Mouse (Mus musculus) hindbrain, embryonic 15.5 days (tissue): ENCODE results near the gene As3mt. TPM values are rescaled to one million over a fixed set of nuclear protein-coding genes. Genes with fewer than 3 reads are reported as not detected.
A peak's percentile ranks its signal among the peaks of the same experiment; 100 is the strongest.
"Not testable (repeated sequence)": the region's sequence is repeated elsewhere in the genome, so short reads cannot be mapped to it uniquely, and the experiment has no call there.

Experiments
- ATAC-seq: fragments of 200-750 bp; cut with Nextera tagmentation; 2 replicates; pipeline ENCODE4 v1.8.0; 2017; ENCODE audit warnings: low read depth, moderate number of reproducible peaks, moderate TSS enrichment; ENCODE audit not compliant: low FRiP score
- H3K27ac ChIP-seq: fragments of 300-500 bp; sonication (generic); replicated peaks from 2 replicates; pipeline ENCODE4 v1.5.1; 2015; ENCODE audit warnings: mild to moderate bottlenecking, inconsistent platforms
- H3K27me3 ChIP-seq: fragments of 300-500 bp; sonication (generic); 2 replicates; pipeline ENCODE4 v1.6.1; 2015; ENCODE audit warnings: control low read depth, inconsistent platforms
- H3K36me3 ChIP-seq: fragments of 300-500 bp; sonication (generic); 2 replicates; pipeline ENCODE4 v1.6.1; 2015; ENCODE audit warnings: control low read depth, inconsistent platforms
- H3K4me1 ChIP-seq: fragments of 300-500 bp; sonication (generic); replicated peaks from 2 replicates; pipeline ENCODE4 v1.6.1; 2015; ENCODE audit warnings: control low read depth, inconsistent platforms
- H3K4me2 ChIP-seq: fragments of 300-500 bp; sonication (generic); 2 replicates; pipeline ENCODE4 v1.6.1; 2015; ENCODE audit warnings: moderate library complexity, mild to moderate bottlenecking, inconsistent platforms
- H3K4me3 ChIP-seq: fragments of 300-500 bp; sonication (generic); 2 replicates; pipeline ENCODE4 v1.5.1; 2015; ENCODE audit warnings: mild to moderate bottlenecking, inconsistent platforms
- H3K9ac ChIP-seq: fragments of 300-500 bp; sonication (generic); 2 replicates; pipeline ENCODE4 v1.6.1; 2015; ENCODE audit warnings: inconsistent platforms
- H3K9me3 ChIP-seq: fragments of 300-500 bp; sonication (generic); 2 replicates; pipeline ENCODE4 v1.6.1; 2016; ENCODE audit warnings: control low read depth, inconsistent platforms
- WGBS: fragments of 180-500 bp; shearing (Covaris S2); methylation state at CpG from one replicate; pipeline ENCODE4 v1.1.7; 2015; 5-methylcytosine and 5-hydroxymethylcytosine counted together
- polyA plus RNA-seq: library from polyadenylated mRNA; unstranded; fragments of >200 nt; fragmentation: Nextera tagmentation; extraction: Ambion mirVana; gene quantifications from 2 replicates; pipeline ENCODE4 v1.2.1, GENCODE M21; 2015

As3mt gene
- polyA plus RNA-seq, 1 experiment from 2014 or later: 37.6 TPM

DNA sequence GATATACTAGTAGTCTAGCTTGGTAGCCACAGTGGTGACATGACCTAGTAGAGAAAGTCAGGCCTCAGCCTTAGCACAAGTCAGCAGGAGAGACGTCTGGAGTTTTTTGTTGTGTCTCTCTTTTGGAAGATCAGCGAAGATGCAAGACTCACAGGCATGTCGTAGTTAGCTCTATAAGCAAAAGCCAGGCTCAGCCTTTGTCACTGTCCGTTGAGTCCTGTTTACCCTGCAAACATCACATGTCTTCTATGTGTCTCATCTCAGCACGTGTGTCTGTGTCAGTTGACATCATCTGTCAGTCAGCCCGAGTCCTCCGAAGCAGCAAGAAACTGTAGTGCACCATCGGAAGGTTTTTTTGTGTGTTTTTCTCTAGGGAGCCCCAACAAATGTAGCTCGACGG lies 24.1 kb downstream of the As3mt start:
- 78% methylated on average over 10 of the region's 10 CpGs for WGBS
- H3K27ac ChIP-seq: no peak overlapping the region

DNA sequence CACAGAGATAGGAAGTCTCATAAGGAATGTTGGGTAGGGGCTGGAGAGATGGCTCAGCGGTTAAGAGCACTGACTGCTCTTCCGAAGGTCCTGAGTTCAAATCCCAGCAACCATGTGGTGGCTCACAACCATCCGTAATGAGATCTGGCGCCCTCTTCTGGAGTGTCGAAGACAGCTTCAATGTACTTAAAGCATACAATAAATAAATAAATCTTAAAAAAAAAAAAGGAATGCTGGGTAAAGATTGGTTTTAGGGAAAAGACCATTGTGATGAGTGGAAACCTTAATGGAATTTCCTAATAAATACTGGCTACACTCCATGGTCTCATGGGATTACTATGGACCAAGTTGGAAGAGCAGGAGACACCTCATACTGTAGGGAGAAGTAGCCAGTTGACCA lies 25.4 kb downstream of the As3mt start:
- not testable (repeated sequence) for H3K4me2 ChIP-seq, H3K27me3 ChIP-seq, ATAC-seq, H3K4me3 ChIP-seq, H3K4me1 ChIP-seq, H3K9me3 ChIP-seq, H3K9ac ChIP-seq, H3K27ac ChIP-seq, H3K36me3 ChIP-seq
- WGBS: 90% methylated on average over 5 of the region's 5 CpGs

More for the DNA sequence above, 24.1 kb downstream of the As3mt start:
- Histone ChIP-seq H3K4me1 (0 out of 2 replicates have a peak, but pooled peaks cover 4% of the 10 kb centered on the region), H3K27me3 (no peaks in the 10 kb centered on the region), H3K4me3 (no peak overlapping the region), H3K36me3 (0 out of 2 replicates have a peak, but pooled peaks cover under 1% of the 10 kb centered on the region), H3K4me2 (no peak overlapping the region), H3K9ac (no peak overlapping the region), H3K9me3 (no peaks in the 10 kb centered on the region)
- no peak for ATAC-seq

DNA sequence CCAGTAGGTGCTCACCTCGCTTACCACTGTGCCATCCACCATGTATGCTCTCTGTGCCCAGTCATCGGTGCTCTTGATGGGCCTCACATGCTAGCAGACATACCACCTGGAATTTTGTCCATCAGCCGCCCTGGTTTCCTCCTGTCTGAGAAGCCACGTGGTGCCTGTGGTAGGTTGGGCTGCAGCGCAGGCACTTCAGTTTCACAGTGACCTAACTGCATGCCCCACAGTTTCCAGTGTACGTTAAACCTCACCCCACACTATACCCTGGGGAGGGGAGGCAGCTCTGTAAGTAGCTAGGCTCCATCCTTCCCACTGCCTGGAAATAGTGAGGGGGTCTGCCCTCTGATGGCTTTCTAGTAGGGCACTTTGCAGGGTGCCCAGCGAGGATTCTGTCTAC lies 26.4 kb downstream of the As3mt start:
- H3K4me3 ChIP-seq: no peak overlapping the region
- H3K36me3 ChIP-seq: no peaks in the 10 kb centered on the region
- no peak overlapping the region for H3K27ac ChIP-seq
- WGBS: 91% methylated on average over 7 of the region's 7 CpGs
- no peaks in the 10 kb centered on the region for H3K27me3 ChIP-seq
- no peak overlapping the region for H3K4me2 ChIP-seq
- H3K9me3 ChIP-seq: no peaks in the 10 kb centered on the region
- H3K4me1 ChIP-seq: no peaks in the 10 kb centered on the region
- no peak overlapping the region for H3K9ac ChIP-seq
- no peak for ATAC-seq

DNA sequence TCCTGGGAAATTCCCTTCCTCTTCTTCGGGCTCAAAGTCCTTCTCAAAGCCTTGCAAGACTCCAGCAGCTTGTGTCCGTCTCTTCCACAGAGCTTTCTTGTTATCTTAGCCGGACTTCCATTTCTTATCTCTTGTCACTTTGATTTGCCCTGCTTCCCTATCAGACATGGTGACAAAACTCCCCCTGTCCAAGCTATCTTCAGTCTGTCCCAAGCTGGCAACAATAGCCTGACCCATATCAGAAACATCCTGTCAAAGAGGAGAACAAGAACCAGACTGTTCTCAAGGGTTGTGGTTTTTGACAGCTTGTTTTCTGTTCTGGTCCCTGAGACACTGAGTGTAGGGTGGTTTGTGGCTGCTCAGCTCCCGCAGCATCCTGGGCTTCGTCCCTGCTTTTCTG lies 28.0 kb downstream of the As3mt start:
- Histone ChIP-seq H3K9me3 (no peaks in the 10 kb centered on the region), H3K4me2 (no peak overlapping the region), H3K4me1 (no peaks in the 10 kb centered on the region), H3K27ac (no peak overlapping the region), H3K27me3 (no peaks in the 10 kb centered on the region), H3K36me3 (no peaks in the 10 kb centered on the region), H3K9ac (no peak overlapping the region), H3K4me3 (no peak overlapping the region)
- ATAC-seq: no peak
- WGBS: 70% methylated on average over 5 of the region's 5 CpGs

DNA sequence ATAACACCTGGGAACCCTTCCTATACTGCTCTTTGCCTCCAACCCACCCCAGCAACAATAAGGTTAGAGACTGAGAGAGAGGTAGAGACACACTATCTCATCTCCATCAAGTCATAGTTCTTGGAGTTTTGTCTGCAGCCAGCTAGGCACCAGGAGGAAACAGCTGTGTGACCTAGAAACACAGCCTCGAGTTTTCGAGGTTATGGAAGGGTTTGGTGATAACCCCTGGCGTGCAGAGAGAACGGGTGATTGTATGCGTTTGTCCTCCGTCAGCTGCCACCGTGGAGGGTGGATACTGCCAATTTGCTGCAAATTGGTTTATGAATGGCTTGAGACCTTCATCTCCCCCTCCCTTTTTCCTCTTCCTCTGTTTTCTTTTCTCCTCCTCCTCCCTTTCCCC lies 29.8 kb downstream of the As3mt start:
- Histone ChIP-seq H3K4me1 (no peaks in the 10 kb centered on the region), H3K36me3 (no peaks in the 10 kb centered on the region), H3K27me3 (no peaks in the 10 kb centered on the region), H3K4me2 (no peak overlapping the region), H3K9me3 (no peaks in the 10 kb centered on the region), H3K27ac (no peak overlapping the region), H3K9ac (no peak overlapping the region), H3K4me3 (no peak overlapping the region)
- ATAC-seq: no peak
- 83% methylated on average over 7 of the region's 7 CpGs for WGBS

DNA sequence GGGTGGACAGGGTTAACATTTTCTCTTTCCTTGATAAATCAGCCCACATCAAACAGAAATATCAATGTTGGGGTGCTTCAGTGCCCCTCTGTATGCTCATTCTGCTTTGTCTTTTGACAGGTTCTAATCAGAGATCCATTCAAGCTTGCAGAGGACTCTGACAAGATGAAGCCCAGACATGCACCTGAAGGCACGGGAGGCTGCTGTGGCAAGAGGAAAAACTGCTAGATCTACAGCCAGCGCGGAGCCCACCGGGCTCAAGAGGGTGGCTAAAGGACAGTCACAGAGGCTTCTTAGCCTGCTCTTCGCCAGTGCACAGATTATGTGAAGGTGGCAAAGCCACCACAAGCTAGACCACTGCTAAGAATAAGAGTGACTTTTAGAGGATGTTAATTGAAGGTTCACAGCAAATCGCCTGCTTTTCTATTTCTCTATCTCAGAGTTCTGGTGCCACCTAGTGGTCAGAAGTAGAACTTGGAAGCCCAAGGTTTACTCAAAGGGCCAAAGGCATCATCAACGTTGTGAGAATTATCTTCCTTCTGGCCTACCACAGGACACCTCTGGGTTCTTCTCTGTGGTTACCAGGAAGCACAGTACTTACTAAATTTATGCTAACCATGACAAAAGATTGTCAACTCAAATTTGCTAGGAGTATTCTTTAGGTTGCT lies 33.2 kb downstream of the As3mt start:
- no peaks in the 10 kb centered on the region for H3K4me1 ChIP-seq
- H3K4me2 ChIP-seq: no peak overlapping the region
- no peaks in the 10 kb centered on the region for H3K9me3 ChIP-seq
- H3K9ac ChIP-seq: no peak overlapping the region
- H3K27ac ChIP-seq: no peak overlapping the region
- ATAC-seq: peak; percentile 27; the same call in 1 of the 2 replicates
- H3K36me3 ChIP-seq: no peaks in the 10 kb centered on the region
- H3K27me3 ChIP-seq: no peaks in the 10 kb centered on the region
- 49% methylated on average over 7 of the region's 7 CpGs for WGBS
- no peak overlapping the region for H3K4me3 ChIP-seq

DNA sequence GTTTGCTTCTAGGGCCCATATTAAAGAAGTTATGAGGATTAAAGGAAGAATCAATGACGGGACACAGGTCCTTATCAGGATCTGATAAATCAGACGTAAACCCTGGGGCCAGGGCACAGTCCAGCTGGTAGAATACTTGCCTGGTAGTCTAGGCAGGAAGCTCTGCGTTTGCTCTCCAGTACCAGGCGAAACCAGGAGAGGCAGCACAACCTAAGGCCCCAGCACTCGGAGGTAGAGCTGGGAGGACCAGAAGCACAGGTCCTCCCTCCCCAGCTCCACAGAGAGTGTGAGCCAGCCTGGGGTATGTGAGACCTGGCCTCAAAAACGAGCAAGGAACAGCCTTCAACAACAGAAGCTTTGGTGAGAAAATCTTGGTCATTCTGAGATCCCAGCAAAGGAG lies 34.3 kb downstream of the As3mt start:
- 48% methylated on average over 6 of the region's 6 CpGs for WGBS
- no peak for ATAC-seq
- Histone ChIP-seq H3K4me3 (no peak overlapping the region), H3K27me3 (no peaks in the 10 kb centered on the region), H3K4me1 (no peaks in the 10 kb centered on the region), H3K9me3 (no peaks in the 10 kb centered on the region), H3K36me3 (no peaks in the 10 kb centered on the region), H3K9ac (no peak overlapping the region), H3K4me2 (no peak overlapping the region), H3K27ac (no peak overlapping the region)

DNA sequence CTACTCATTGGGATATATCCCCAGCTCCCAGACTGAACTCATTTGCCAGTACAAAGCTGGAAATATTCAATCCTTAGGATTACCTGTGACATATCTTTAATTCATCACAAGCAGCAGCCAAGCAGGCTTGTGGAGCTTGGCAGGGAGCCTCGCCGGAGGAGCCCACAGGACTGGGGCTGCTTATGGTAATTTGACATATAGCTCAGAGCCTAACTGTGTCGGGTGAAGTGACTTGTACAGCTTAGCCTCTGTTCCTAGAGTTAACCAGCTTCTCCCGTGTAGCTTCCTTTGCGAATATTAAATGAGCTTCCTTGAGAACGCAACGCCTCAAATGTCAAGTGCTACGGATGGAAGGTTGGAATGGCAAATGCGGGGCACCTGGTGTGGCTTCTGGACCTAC lies 37.4 kb downstream of the As3mt start:
- H3K27ac ChIP-seq: no peak overlapping the region
- no peaks in the 10 kb centered on the region for H3K27me3 ChIP-seq
- H3K9ac ChIP-seq: no peak overlapping the region
- H3K36me3 ChIP-seq: no peaks in the 10 kb centered on the region
- no peak overlapping the region for H3K4me2 ChIP-seq
- no peak overlapping the region for H3K4me3 ChIP-seq
- no peaks in the 10 kb centered on the region for H3K4me1 ChIP-seq
- H3K9me3 ChIP-seq: no peaks in the 10 kb centered on the region
- 56% methylated on average over 9 of the region's 9 CpGs for WGBS
- no peak for ATAC-seq

DNA sequence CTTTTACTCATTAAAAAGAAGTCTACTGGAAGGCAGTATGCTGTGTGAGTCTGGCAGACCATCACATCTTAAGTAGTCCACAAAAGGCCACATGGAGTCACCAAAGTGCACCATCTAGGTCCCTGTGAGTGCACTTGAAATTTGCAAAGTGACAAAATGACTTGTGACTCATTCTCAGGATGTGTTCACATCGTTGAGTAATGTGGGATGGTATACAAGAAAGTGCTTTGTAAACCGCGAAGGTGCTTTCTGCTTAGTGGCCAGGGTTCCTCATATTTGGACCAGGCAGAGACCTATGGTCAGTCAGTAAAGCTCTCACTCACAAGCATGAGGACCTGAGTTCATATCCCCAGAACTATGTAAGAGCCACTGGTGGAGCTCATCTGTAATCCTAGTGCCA lies 40.5 kb downstream of the As3mt start:
- Histone ChIP-seq H3K27me3 (no peaks in the 10 kb centered on the region), H3K4me3 (no peak overlapping the region), H3K9ac (no peak overlapping the region), H3K9me3 (no peaks in the 10 kb centered on the region), H3K4me1 (no peaks in the 10 kb centered on the region), H3K36me3 (no peaks in the 10 kb centered on the region), H3K4me2 (no peak overlapping the region), H3K27ac (no peak overlapping the region)
- 88% methylated on average over 3 of the region's 3 CpGs for WGBS
- ATAC-seq: no peak

DNA sequence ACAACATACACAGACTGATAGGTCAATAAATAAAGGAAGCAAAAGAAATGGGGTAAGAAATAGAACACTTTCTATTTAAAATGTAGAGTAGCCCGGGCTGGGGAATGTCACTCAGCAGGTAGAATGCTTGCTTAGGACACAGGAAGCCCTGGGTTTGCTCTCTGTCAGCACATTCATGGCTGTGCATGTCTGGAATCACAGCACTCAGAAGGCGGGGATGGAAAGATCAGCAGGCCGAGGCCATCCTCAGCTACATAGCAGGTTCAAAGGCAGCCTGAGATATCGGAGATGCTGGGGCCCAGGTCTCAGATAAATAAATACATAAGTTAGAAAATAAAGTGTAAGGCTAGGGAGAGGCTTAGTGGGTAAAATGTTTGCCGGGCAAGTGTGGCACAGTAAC lies 45.0 kb downstream of the As3mt start:
- Histone ChIP-seq H3K9me3 (no peaks in the 10 kb centered on the region), H3K27me3 (0 out of 2 replicates have a peak, but pooled peaks cover 2% of the 10 kb centered on the region), H3K4me2 (no peak overlapping the region), H3K4me1 (no peaks in the 10 kb centered on the region), H3K36me3 (no peaks in the 10 kb centered on the region), H3K27ac (no peak overlapping the region), H3K4me3 (no peak overlapping the region), H3K9ac (no peak overlapping the region)
- no peak for ATAC-seq
- 91% methylated on average over 5 of the region's 5 CpGs for WGBS

DNA sequence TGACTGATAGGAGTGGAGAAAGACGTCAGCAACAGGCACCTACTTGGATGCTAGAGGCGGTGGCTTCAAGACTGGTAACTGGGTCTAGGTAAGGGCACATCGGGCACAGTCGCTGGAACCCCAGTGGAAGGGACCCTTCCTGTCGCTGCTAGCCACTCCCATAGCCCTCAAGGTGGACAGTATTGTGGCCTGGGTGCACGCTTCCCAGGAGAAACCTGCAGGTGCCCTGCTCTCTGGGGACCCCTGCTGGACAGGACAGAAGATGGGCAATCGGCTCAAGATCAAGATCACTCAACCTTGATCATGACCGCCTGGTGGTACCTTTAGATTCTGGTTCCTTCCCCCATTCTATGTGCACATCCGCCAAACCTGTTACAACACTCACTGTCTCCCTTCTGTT lies 47.8 kb downstream of the As3mt start:
- no peak for ATAC-seq
- Histone ChIP-seq H3K9me3 (no peaks in the 10 kb centered on the region), H3K36me3 (no peaks in the 10 kb centered on the region), H3K4me2 (no peak overlapping the region), H3K4me1 (no peaks in the 10 kb centered on the region), H3K27ac (no peak overlapping the region), H3K9ac (no peak overlapping the region), H3K4me3 (no peak overlapping the region), H3K27me3 (0 out of 2 replicates have a peak, but pooled peaks cover 2% of the 10 kb centered on the region)
- WGBS: 52% methylated on average over 9 of the region's 9 CpGs

DNA sequence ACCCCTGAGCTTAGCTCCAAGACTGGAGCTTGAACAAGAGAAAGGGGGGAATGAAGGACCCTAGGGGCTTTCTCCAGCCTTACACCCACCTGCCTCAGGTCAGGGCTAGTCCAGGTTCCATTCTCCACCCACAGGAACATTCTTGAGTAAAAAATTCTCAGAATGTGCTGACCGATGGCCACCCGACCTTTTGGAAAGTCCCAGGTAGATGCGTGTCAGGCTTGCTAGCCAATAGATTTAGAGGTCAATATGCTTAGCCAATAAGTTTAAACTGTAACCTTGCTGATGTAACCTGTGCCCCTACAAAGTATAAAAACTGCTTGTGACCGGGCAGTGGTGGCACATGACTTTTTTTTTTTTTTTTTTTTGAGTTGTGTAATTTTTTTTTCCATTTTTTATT lies 49.0 kb downstream of the As3mt start:
- Histone ChIP-seq H3K4me3 (no peak overlapping the region), H3K4me1 (no peaks in the 10 kb centered on the region), H3K4me2 (no peak overlapping the region), H3K9ac (no peak overlapping the region), H3K36me3 (no peaks in the 10 kb centered on the region), H3K9me3 (no peaks in the 10 kb centered on the region), H3K27ac (no peak overlapping the region), H3K27me3 (0 out of 2 replicates have a peak, but pooled peaks cover 2% of the 10 kb centered on the region)
- no peak for ATAC-seq
- WGBS: 94% methylated on average over 4 of the region's 4 CpGs

DNA sequence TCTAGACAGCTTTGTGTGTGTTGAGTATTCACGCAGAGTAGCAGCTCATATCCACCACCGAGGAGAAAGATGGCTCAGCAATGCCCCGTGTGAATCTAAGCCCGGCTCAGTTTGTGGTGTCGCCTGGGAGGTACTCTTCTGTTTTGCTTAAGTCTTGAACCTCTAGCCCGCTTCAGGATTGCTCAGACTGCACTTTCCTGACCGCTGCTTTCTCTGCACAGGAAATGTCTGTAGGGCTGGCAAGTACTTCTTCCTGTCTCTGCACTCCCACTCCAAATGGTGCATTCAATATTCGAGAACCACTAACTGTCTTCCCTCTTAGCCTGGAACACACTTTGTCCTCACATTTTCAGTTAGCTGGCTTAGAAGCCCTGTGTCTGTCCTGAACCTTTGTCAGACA lies 51.8 kb downstream of the As3mt start:
- WGBS: 75% methylated on average over 8 of the region's 8 CpGs
- no peak for ATAC-seq
- Histone ChIP-seq H3K36me3 (no peaks in the 10 kb centered on the region), H3K9me3 (no peaks in the 10 kb centered on the region), H3K27me3 (0 out of 2 replicates have a peak, but pooled peaks cover 2% of the 10 kb centered on the region), H3K9ac (no peak overlapping the region), H3K4me3 (no peak overlapping the region), H3K4me2 (no peak overlapping the region), H3K27ac (no peak overlapping the region), H3K4me1 (peaks cover 19% of the 10 kb centered on the region)
